Mouse (Mus musculus) MEL (cell line): ENCODE results near the gene Bzw2. TPM values are rescaled to one million over a fixed set of nuclear protein-coding genes. Genes with fewer than 3 reads are reported as not detected.

Experiments used
- DNase-seq: peaks from one replicate; pipeline ENCODE4 v3.0.0; 2011; ENCODE audit warnings: low read depth, low spot score
- H3K27ac ChIP-seq: 2 replicates; pipeline ENCODE4 v1.5.1; 2012; ENCODE audit warnings: low read depth, mild to moderate bottlenecking, control low read depth, low read length, moderate library complexity; ENCODE audit not compliant: control insufficient read depth
- H3K27me3 ChIP-seq, 2 experiments: fragments of 150-350 bp in 1 of 2; sonication (generic) in 1 of 2; 2 replicates each; pipeline ENCODE4 v1.6.1; 2012; ENCODE audit warnings: low read length in 2 of 2, mild to moderate bottlenecking in 2 of 2, improper control_type of control experiment in 1 of 2, moderate library complexity in 1 of 2; ENCODE audit not compliant: insufficient read depth in 2 of 2, control insufficient read depth in 1 of 2
- H3K36me3 ChIP-seq, 2 experiments: 2 replicates each; pipeline ENCODE4 v1.6.1; 2012 to 2014; ENCODE audit warnings: low read length in 2 of 2, improper control_type of control experiment in 1 of 2, inconsistent platforms in 1 of 2, mild to moderate bottlenecking in 1 of 2; ENCODE audit not compliant: insufficient read depth in 2 of 2, control insufficient read depth in 1 of 2
- H3K4me1 ChIP-seq, 2 experiments: fragments of 150-350 bp in 1 of 2; sonication (generic) in 1 of 2; 2 replicates each; pipeline ENCODE4 v1.6.1; 2012; ENCODE audit warnings: low read length in 2 of 2, improper control_type of control experiment in 1 of 2, mild to moderate bottlenecking in 1 of 2; ENCODE audit not compliant: insufficient read depth in 2 of 2, control insufficient read depth in 1 of 2
- H3K4me3 ChIP-seq, 2 experiments: fragments of 150-350 bp in 1 of 2; sonication (generic) in 1 of 2; 2 replicates each; pipeline ENCODE4 v1.5.1; 2012; ENCODE audit warnings: low read depth in 2 of 2, low read length in 2 of 2, mild to moderate bottlenecking in 2 of 2, moderate library complexity in 2 of 2, control low read depth in 1 of 2, improper control_type of control experiment in 1 of 2; ENCODE audit not compliant: control insufficient read depth in 1 of 2, insufficient read depth in 1 of 2
- H3K79me2 ChIP-seq: 2 replicates; pipeline ENCODE4 v1.6.1; 2012; ENCODE audit warnings: mild to moderate bottlenecking, low read length, moderate library complexity; ENCODE audit not compliant: control insufficient read depth, poor library complexity, insufficient read depth
- H3K9ac ChIP-seq: 2 replicates; pipeline ENCODE4 v1.6.1; 2012; ENCODE audit warnings: low read depth, mild to moderate bottlenecking, control low read depth, low read length, moderate library complexity; ENCODE audit not compliant: control insufficient read depth, poor library complexity, severe bottlenecking
- H3K9me3 ChIP-seq: fragments of 150-350 bp; sonication (generic); replicated peaks from 2 replicates; pipeline ENCODE4 v1.6.1; 2012; ENCODE audit warnings: mild to moderate bottlenecking, low read length, improper control_type of control experiment, moderate library complexity; ENCODE audit not compliant: insufficient read depth
- BHLHE40 ChIP-seq: IDR thresholded peaks from 2 replicates; pipeline ENCODE4 v1.6.1; 2012; ENCODE audit warnings: low read depth, mild to moderate bottlenecking, inconsistent platforms, low read length, improper control_type of control experiment, borderline replicate concordance
- CHD1 ChIP-seq: IDR thresholded peaks from 2 replicates; pipeline ENCODE4 v1.6.1; 2012; ENCODE audit warnings: low read depth, mild to moderate bottlenecking, inconsistent platforms, low read length, improper control_type of control experiment
- CHD2 ChIP-seq: IDR thresholded peaks from 2 replicates; pipeline ENCODE4 v1.6.1; 2011; ENCODE audit warnings: low read length, improper control_type of control experiment
- E2F4 ChIP-seq: IDR thresholded peaks from 2 replicates; pipeline ENCODE4 v1.6.1; 2011; ENCODE audit warnings: low read depth, low read length, improper control_type of control experiment, borderline replicate concordance
- ELF1 ChIP-seq: IDR thresholded peaks from 2 replicates; pipeline ENCODE4 v1.6.1; 2014; ENCODE audit warnings: low read depth, mild to moderate bottlenecking, inconsistent platforms, low read length, improper control_type of control experiment, moderate library complexity
- EP300 ChIP-seq, 2 experiments: IDR thresholded peaks; 2 replicates each; pipeline ENCODE4 v1.6.1; 2011; ENCODE audit warnings: improper control_type of control experiment in 2 of 2, low read length in 2 of 2, low read depth in 1 of 2, mild to moderate bottlenecking in 1 of 2
- ETS1 ChIP-seq: IDR thresholded peaks from 2 replicates; pipeline ENCODE4 v1.6.1; 2012; ENCODE audit warnings: low read depth, mild to moderate bottlenecking, inconsistent platforms, low read length, improper control_type of control experiment, moderate library complexity
- GABPA ChIP-seq: IDR thresholded peaks from 2 replicates; pipeline ENCODE4 v1.6.1; 2012; ENCODE audit warnings: low read depth, mild to moderate bottlenecking, inconsistent platforms, low read length, improper control_type of control experiment, moderate library complexity
- GATA1 ChIP-seq: IDR thresholded peaks from 2 replicates; pipeline ENCODE4 v1.6.1; 2011; ENCODE audit warnings: low read depth, low read length, improper control_type of control experiment
- HCFC1 ChIP-seq: IDR thresholded peaks from 2 replicates; pipeline ENCODE4 v1.6.1; 2012; ENCODE audit warnings: low read depth, mild to moderate bottlenecking, inconsistent platforms, low read length, improper control_type of control experiment, moderate library complexity
- KAT2A ChIP-seq: conservative IDR thresholded peaks from 2 replicates; pipeline ENCODE4 v1.6.1; 2012; ENCODE audit warnings: low read depth, low read length, improper control_type of control experiment, inconsistent platforms
- MAFK ChIP-seq: IDR thresholded peaks from 2 replicates; pipeline ENCODE4 v1.6.1; 2011; ENCODE audit warnings: low read depth, mild to moderate bottlenecking, low read length, improper control_type of control experiment, borderline replicate concordance
- MAX ChIP-seq: IDR thresholded peaks from 2 replicates; pipeline ENCODE4 v1.6.1; 2011; ENCODE audit warnings: low read length, improper control_type of control experiment
- MAZ ChIP-seq: IDR thresholded peaks from 2 replicates; pipeline ENCODE4 v1.6.1; 2012; ENCODE audit warnings: low read depth, mild to moderate bottlenecking, inconsistent platforms, low read length, improper control_type of control experiment
- MYC ChIP-seq: IDR thresholded peaks from 2 replicates; pipeline ENCODE4 v1.6.1; 2011; ENCODE audit warnings: low read depth, mild to moderate bottlenecking, low read length, improper control_type of control experiment, moderate library complexity
- NELFE ChIP-seq: IDR thresholded peaks from 2 replicates; pipeline ENCODE4 v1.6.1; 2011; ENCODE audit warnings: low read depth, low read length, improper control_type of control experiment
- POLR2AphosphoS2 ChIP-seq: IDR thresholded peaks from 2 replicates; pipeline ENCODE4 v1.6.1; 2011; ENCODE audit warnings: low read length, improper control_type of control experiment
- POLR2AphosphoS5 ChIP-seq: IDR thresholded peaks from 2 replicates; pipeline ENCODE4 v1.6.1; 2012; ENCODE audit warnings: low read depth, borderline replicate concordance, mild to moderate bottlenecking, inconsistent platforms, low read length, moderate library complexity, mixed read lengths
- RCOR1 ChIP-seq: IDR thresholded peaks from 2 replicates; pipeline ENCODE4 v1.6.1; 2012; ENCODE audit warnings: low read depth, mild to moderate bottlenecking, inconsistent platforms, low read length, improper control_type of control experiment
- SMC3 ChIP-seq: IDR thresholded peaks from 2 replicates; pipeline ENCODE4 v1.6.1; 2011; ENCODE audit warnings: low read depth, low read length, improper control_type of control experiment
- TAL1 ChIP-seq: IDR thresholded peaks from 2 replicates; pipeline ENCODE4 v1.6.1; 2012; ENCODE audit warnings: mild to moderate bottlenecking, inconsistent platforms, low read length, moderate library complexity, mixed read lengths
- TBP ChIP-seq: IDR thresholded peaks from 2 replicates; pipeline ENCODE4 v1.8.0; 2011; ENCODE audit warnings: low read depth, low read length, improper control_type of control experiment
- TCF12 ChIP-seq: IDR thresholded peaks from 2 replicates; pipeline ENCODE4 v1.6.1; 2014; ENCODE audit warnings: low read depth, mild to moderate bottlenecking, inconsistent platforms, low read length, improper control_type of control experiment, moderate library complexity
- UBTF ChIP-seq: IDR thresholded peaks from 2 replicates; pipeline ENCODE4 v1.6.1; 2012; ENCODE audit warnings: low read depth, mild to moderate bottlenecking, inconsistent platforms, low read length, improper control_type of control experiment, moderate library complexity, borderline replicate concordance; ENCODE audit not compliant: insufficient read depth
- USF2 ChIP-seq, 2 experiments: IDR thresholded peaks; 2 replicates each; pipeline ENCODE4 v1.6.1; 2011 to 2012; ENCODE audit warnings: improper control_type of control experiment in 2 of 2, low read length in 2 of 2, borderline replicate concordance in 1 of 2, inconsistent platforms in 1 of 2, low read depth in 1 of 2, mild to moderate bottlenecking in 1 of 2; ENCODE audit not compliant: insufficient read depth in 1 of 2
- ZC3H11A ChIP-seq: IDR thresholded peaks from 2 replicates; pipeline ENCODE4 v1.6.1; 2012; ENCODE audit warnings: low read depth, mild to moderate bottlenecking, inconsistent platforms, low read length, improper control_type of control experiment
- ZKSCAN1 ChIP-seq: IDR thresholded peaks from 2 replicates; pipeline ENCODE4 v1.6.1; 2012; ENCODE audit warnings: low read depth, mild to moderate bottlenecking, inconsistent platforms, low read length, improper control_type of control experiment, moderate library complexity
- ZNF384 ChIP-seq: IDR thresholded peaks from 2 replicates; pipeline ENCODE4 v1.6.1; 2012; ENCODE audit warnings: low read depth, mild to moderate bottlenecking, inconsistent platforms, low read length, improper control_type of control experiment
- polyA plus RNA-seq, 2 experiments: library from polyadenylated mRNA; stranded (reverse) in 1 of 2; unstranded in 1 of 2; fragments of >175 nt in 1 of 2; fragments of >200 nt in 1 of 2; gene quantifications; 2 replicates each; pipeline versions ENCODE4 v1.2.1 to v1.2.4; 2012; ENCODE audit warnings: low replicate concordance in 2 of 2, low read depth in 1 of 2; ENCODE audit not compliant: insufficient read length in 2 of 2, insufficient read depth in 1 of 2, missing spikeins in 1 of 2
- total RNA-seq: library from RNA; depleted of rRNA; stranded (reverse); fragments of 300-350 nt; gene quantifications from 2 replicates; pipeline ENCODE4 v1.2.3, GENCODE M21; 2012

The Bzw2 gene
- total and polyA plus RNA-seq, 3 experiments, result 155 to 170 (median 157) TPM

- H3K79me2 ChIP-seq, result no peaks in the 10 kb centered on the region
- no peaks in the 10 kb centered on the region; a peak in 1 of 4 replicates for H3K27me3 ChIP-seq
- H3K4me1 ChIP-seq, result peaks cover 0 to 4% of the 10 kb centered on the region in 2 experiments; a peak in 1 of 4 replicates
- H3K9ac ChIP-seq, result no peak overlapping the region
- no peaks in the 10 kb centered on the region for H3K9me3 ChIP-seq
- no peak for DNase-seq
- H3K36me3 ChIP-seq, result 0 out of 4 replicates have a peak, but pooled peaks cover 0 to 6% of the 10 kb centered on the region in 2 experiments
- no peak overlapping the region for H3K27ac ChIP-seq
- no peak overlapping the region for H3K4me3 ChIP-seq
- no peak for TF ChIP-seq ZKSCAN1
- no peak for TF ChIP-seq ELF1
Observed at GRCm38 (mm10) chr12:36089221-36089620, 68.7 kb downstream of the Bzw2 start.

GRCm38 (mm10) chr12:36088804-36089203 is 69.1 kb downstream of the Bzw2 start:
- H3K9me3 ChIP-seq, result no peaks in the 10 kb centered on the region
- H3K36me3 ChIP-seq, result 0 out of 4 replicates have a peak, but pooled peaks cover 0 to 6% of the 10 kb centered on the region in 2 experiments
- H3K4me1 ChIP-seq, result peaks cover 0 to 4% of the 10 kb centered on the region in 2 experiments; a peak in 1 of 4 replicates
- no peak overlapping the region for H3K27ac ChIP-seq
- no peak overlapping the region for H3K9ac ChIP-seq
- H3K4me3 ChIP-seq, result no peak overlapping the region
- DNase-seq, result peak; percentile 54
- TF ChIP-seq ETS1 (0 out of 2 replicates have a peak, but pooled peaks have one; percentile 29), ELF1 (no peak), UBTF (no peak), SMC3 (no peak; the same call in 1 of the 2 replicates), GATA1 (peak; percentile 68), HCFC1 (no peak), ZC3H11A (no peak), MAFK (no peak), MAX (no peak), TBP (no peak), NELFE (no peak), TCF12 (peak; percentile 83), POLR2AphosphoS2 (no peak), GABPA (no peak), POLR2AphosphoS5 (no peak), CHD2 (no peak), USF2 (IDR thresholded peaks at IDR 0.05; ENCODE audit: borderline replicate concordance in 1 of 2, insufficient read depth in 1 of 2, low read depth in 1 of 2, low read length in 2 of 2) (no peak), KAT2A (no peak), MAZ (no peak), EP300 (IDR thresholded peaks at IDR 0.05; ENCODE audit: low read depth in 1 of 2, low read length in 2 of 2) (peak; percentile 40 to 67; a peak in 3 of 4 replicates), BHLHE40 (no peak), CHD1 (no peak), E2F4 (no peak), TAL1 (peak; percentile 40; the same call in 1 of the 2 replicates), MYC (no peak), RCOR1 (peak; percentile 57; the same call in 1 of the 2 replicates), ZNF384 (no peak)
- TF ChIP-seq, all 39 proteins: peak for 6
- H3K27me3 ChIP-seq, result no peaks in the 10 kb centered on the region; a peak in 1 of 4 replicates
- H3K79me2 ChIP-seq, result no peaks in the 10 kb centered on the region
